Mouse (Mus musculus) embryonic facial prominence, embryonic 13.5 days (tissue): ENCODE results near the gene Olfr67. TPM values are rescaled to one million over a fixed set of nuclear protein-coding genes. Genes with fewer than 3 reads are reported as not detected.
"Not testable (repeated sequence)": the region's sequence is repeated elsewhere in the genome, so short reads cannot be mapped to it uniquely, and the experiment has no call there.

ENCODE experiments used
- ATAC-seq: fragments of 200-750 bp; cut with Nextera tagmentation; 2 replicates; pipeline ENCODE4 v1.8.0; 2017; ENCODE audit warnings: low read depth; ENCODE audit not compliant: insufficient number of reproducible peaks, insufficient read depth, low FRiP score, low TSS enrichment
- H3K27ac ChIP-seq: fragments of 300-500 bp; sonication (generic); 2 replicates; pipeline ENCODE4 v1.5.1; 2015; ENCODE audit warnings: moderate library complexity, mild to moderate bottlenecking, inconsistent platforms
- H3K27me3 ChIP-seq: fragments of 300-500 bp; sonication (generic); 2 replicates; pipeline ENCODE4 v1.6.1; 2015; ENCODE audit warnings: mild to moderate bottlenecking, inconsistent platforms
- H3K36me3 ChIP-seq: fragments of 300-500 bp; sonication (generic); 2 replicates; pipeline ENCODE4 v1.6.1; 2015; ENCODE audit warnings: mild to moderate bottlenecking, inconsistent platforms
- H3K4me1 ChIP-seq: fragments of 300-500 bp; sonication (generic); 2 replicates; pipeline ENCODE4 v1.6.1; 2015; ENCODE audit warnings: inconsistent platforms
- H3K4me2 ChIP-seq: fragments of 300-500 bp; sonication (generic); 2 replicates; pipeline ENCODE4 v1.6.1; 2015; ENCODE audit warnings: moderate library complexity, mild to moderate bottlenecking, inconsistent platforms
- H3K4me3 ChIP-seq: fragments of 300-500 bp; sonication (generic); 2 replicates; pipeline ENCODE4 v1.5.1; 2015; ENCODE audit warnings: mild to moderate bottlenecking, inconsistent platforms
- H3K9ac ChIP-seq: fragments of 300-500 bp; sonication (generic); 2 replicates; pipeline ENCODE4 v1.6.1; 2015; ENCODE audit warnings: mild to moderate bottlenecking, inconsistent platforms
- H3K9me3 ChIP-seq: fragments of 300-500 bp; sonication (generic); 2 replicates; pipeline ENCODE4 v1.6.1; 2016; ENCODE audit warnings: inconsistent platforms
- WGBS: fragments of 180-500 bp; shearing (Covaris S2); methylation state at CpG from one replicate; pipeline ENCODE4 v1.1.7; 2015; ENCODE audit warnings: mixed read lengths; 5-methylcytosine and 5-hydroxymethylcytosine counted together
- polyA plus RNA-seq: library from polyadenylated mRNA; unstranded; fragments of >200 nt; fragmentation: Nextera tagmentation; extraction: Ambion mirVana; gene quantifications from 2 replicates; pipeline ENCODE4 v1.2.1, GENCODE M21; 2015

Gene Olfr67
- polyA plus RNA-seq, 1 experiment from 2014 or later: not detected

DNA sequence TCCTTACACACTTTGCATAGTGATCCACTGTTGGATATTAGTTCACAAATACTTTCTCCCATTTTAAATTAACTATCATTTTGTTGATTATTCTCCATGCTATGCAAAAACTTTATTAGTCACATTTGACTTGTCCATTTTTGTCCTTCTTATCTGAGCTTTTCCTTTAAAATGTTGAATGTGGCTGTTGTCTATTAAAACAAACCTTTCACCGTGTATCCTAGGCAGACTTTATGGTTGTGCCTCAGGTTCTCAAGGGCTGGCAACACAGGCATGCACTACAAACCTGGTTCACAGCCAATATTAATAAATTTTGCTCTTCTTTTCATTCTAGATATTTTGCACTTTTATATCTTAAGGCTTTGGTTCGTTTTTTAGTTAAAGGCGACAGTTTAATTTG, 19.1 kb upstream of the Olfr67 start:
- no peak overlapping the region for H3K4me2 ChIP-seq
- no peak overlapping the region for H3K27ac ChIP-seq
- H3K4me1 ChIP-seq: no peaks in the 10 kb centered on the region
- ATAC-seq: no peak
- no peaks in the 10 kb centered on the region for H3K27me3 ChIP-seq
- H3K9ac ChIP-seq: no peak overlapping the region
- WGBS: 76% methylated on average over 3 of the region's 3 CpGs
- no peaks in the 10 kb centered on the region for H3K9me3 ChIP-seq
- H3K36me3 ChIP-seq: no peaks in the 10 kb centered on the region
- no peak overlapping the region for H3K4me3 ChIP-seq

DNA sequence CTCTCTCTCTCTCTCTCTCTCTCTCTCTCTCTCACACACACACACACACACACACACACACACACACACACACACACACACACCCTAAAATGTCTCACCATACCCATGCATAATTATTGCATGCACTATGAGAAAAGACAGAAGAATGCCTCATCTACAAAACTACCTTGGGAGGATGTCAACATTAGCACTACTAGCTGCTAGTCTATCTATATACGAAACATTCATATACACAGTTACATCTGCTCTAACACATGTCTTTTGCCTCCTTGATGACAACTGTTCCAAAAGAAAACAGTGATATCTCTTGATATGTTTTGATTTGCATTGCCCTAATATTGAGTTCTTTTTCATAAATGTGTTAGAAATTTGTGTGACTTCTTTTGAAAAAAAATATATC, 18.7 kb upstream of the Olfr67 start:
- no peak for ATAC-seq

DNA sequence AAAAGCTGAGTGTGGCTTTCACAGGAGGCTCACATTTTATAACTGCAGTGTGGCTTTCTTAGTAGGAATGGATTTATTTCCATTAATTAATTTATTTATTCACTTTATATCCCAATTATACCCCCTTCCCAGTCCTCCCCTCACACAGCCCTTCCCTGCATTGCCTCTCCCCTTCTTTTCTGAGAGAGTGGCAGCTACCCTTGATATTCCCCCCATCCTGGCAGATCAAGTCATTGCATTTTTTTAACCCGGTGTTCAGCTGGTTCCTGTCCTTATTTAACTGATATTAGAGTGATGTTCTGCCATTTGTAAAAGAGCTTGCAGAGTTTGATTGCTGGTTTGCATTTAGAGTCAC, 18.2 kb upstream of the Olfr67 start:
- Histone ChIP-seq H3K36me3 (no peaks in the 10 kb centered on the region), H3K27me3 (no peaks in the 10 kb centered on the region), H3K4me2 (no peak overlapping the region), H3K9ac (no peak overlapping the region), H3K9me3 (no peaks in the 10 kb centered on the region), H3K4me3 (no peak overlapping the region), H3K4me1 (no peaks in the 10 kb centered on the region), H3K27ac (no peak overlapping the region)
- ATAC-seq: no peak
- 59% methylated on average over 1 of the region's 1 CpGs for WGBS

More for the DNA sequence above, 18.7 kb upstream of the Olfr67 start:
- Histone ChIP-seq H3K36me3 (no peaks in the 10 kb centered on the region), H3K9ac (no peak overlapping the region), H3K4me3 (no peak overlapping the region), H3K4me2 (no peak overlapping the region), H3K9me3 (no peaks in the 10 kb centered on the region), H3K27ac (no peak overlapping the region), H3K4me1 (no peaks in the 10 kb centered on the region), H3K27me3 (no peaks in the 10 kb centered on the region)
- WGBS: 88% methylated on average over 1 of the region's 1 CpGs

DNA sequence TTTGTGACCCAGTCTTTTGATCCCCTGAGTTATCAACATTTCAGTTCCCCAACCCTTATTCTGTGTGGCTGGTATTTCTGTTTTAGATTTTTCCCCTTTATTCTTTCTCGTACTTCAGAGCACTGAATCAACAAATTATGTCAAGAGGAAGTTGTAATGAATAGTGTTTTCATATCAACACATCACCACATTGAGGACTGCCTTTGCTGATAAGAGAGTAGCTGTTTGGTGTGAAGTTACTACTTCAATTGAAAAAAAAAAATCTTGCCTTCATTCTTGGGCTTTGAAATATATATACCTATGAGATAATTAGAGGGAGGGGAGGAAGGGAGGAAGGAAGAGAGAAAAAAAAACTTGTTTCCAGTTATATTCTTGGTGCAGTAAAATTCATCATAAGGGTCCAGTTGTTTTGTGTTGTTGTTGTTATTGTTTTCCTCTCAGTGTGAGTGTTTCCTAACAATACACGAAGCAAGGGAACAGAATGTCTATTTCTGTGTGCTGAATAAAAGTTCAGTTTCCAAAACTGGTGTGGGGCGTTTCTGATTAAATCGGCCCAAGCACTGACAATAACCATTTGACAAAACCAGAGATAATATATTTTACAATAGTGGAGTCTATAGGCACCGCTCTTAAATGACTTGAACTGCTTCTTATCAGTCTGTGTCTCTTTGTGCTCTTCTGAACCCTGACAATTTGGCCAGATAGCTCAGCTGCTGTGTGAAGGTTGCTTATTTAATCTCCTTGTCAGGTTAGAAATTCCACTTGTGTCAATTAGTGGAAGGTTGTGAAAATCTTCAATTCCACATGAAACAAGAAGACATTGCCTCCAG, 17.6 kb upstream of the Olfr67 start:
- H3K27me3 ChIP-seq: no peaks in the 10 kb centered on the region
- no peak overlapping the region for H3K27ac ChIP-seq
- H3K4me2 ChIP-seq: no peak overlapping the region
- H3K4me3 ChIP-seq: no peak overlapping the region
- no peaks in the 10 kb centered on the region for H3K36me3 ChIP-seq
- 70% methylated on average over 5 of the region's 5 CpGs for WGBS
- no peak for ATAC-seq
- no peaks in the 10 kb centered on the region for H3K4me1 ChIP-seq
- no peak overlapping the region for H3K9ac ChIP-seq
- H3K9me3 ChIP-seq: no peaks in the 10 kb centered on the region

DNA sequence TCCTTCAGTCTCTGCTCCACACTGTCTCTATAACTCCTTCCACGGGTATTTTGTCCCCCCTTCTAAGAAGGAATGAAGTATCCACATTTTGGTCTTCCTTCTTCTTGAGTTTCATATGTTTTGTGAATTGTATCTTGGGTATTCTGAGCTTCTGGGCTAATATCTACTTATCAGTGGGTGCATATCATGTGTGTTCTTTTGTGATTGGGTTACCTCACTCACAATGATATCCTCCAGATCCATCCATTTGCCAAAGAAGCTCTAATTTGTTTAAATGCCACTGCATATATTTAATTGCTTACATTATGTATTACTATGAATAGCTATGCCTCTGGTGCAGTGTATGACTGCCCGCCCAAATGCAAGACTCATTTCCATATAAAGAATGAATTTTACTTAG, 16.5 kb upstream of the Olfr67 start:
- not testable (repeated sequence) for H3K27ac ChIP-seq, H3K4me1 ChIP-seq, ATAC-seq, H3K4me2 ChIP-seq, H3K9ac ChIP-seq, H3K36me3 ChIP-seq, H3K9me3 ChIP-seq, H3K27me3 ChIP-seq, H3K4me3 ChIP-seq
- WGBS: 68% methylated on average over 2 of the region's 2 CpGs

DNA sequence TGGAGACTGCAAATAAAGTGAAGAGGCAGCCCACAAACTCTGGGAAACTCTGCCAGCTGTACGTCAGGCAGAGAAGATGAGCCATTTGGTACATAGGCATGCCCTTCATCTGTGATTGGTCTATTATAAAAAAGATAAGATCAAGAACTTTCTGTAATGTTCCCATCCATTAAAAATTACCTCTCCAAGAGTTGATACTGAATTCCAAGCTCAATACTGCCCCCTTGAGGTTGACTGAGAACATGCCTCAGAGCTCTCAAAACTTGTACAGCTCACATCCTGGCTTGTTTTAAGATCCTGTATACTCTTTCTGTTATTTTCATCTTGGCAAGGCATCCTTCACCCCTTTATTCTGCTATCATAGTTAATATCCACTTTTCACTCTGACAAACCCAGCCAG, 15.2 kb upstream of the Olfr67 start:
- no peaks in the 10 kb centered on the region for H3K27me3 ChIP-seq
- no peak overlapping the region for H3K4me3 ChIP-seq
- no peak overlapping the region for H3K27ac ChIP-seq
- ATAC-seq: no peak
- no peak overlapping the region for H3K9ac ChIP-seq
- no peak overlapping the region for H3K4me2 ChIP-seq
- WGBS: 53% methylated on average over 1 of the region's 1 CpGs
- H3K4me1 ChIP-seq: no peaks in the 10 kb centered on the region
- no peaks in the 10 kb centered on the region for H3K36me3 ChIP-seq
- H3K9me3 ChIP-seq: no peaks in the 10 kb centered on the region

DNA sequence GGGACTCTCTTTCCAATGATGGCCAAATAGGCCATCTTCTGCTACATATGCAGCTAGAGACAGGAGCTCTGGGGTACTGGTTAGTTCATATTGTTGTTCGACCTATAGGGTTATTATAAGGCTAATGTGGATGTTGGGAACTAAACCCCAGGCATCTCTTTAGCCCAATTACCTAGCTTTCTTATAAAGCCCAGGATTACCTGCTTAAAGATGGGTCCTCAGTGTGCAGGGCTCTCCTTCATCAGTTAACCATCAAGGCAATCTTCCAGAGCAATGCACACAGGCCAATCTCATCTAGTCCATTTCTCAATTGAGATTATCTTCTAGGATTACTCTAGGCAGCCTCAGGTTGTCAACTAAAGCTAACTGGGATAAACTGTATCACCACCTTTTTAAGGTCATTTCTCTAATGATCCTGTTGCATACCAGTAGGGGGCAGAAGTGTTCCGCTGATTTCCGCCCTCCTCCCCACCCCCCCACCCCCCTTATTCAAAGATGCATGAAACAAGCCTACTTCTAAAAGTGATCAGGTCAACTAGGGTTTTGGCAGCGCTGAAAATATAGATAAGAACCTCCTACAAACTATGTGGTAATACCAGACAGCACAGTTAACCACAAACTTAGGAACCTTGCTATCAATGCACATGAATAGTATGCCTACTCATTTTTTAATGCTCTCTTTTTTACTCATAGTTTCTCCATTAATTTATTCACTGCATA, 1.2 kb upstream of the Olfr67 start:
- H3K4me3 ChIP-seq: no peak overlapping the region
- H3K27ac ChIP-seq: no peak overlapping the region
- no peaks in the 10 kb centered on the region for H3K27me3 ChIP-seq
- H3K36me3 ChIP-seq: no peaks in the 10 kb centered on the region
- H3K9ac ChIP-seq: no peak overlapping the region
- no peaks in the 10 kb centered on the region for H3K9me3 ChIP-seq
- H3K4me1 ChIP-seq: no peaks in the 10 kb centered on the region
- WGBS: 26% methylated on average over 4 of the region's 4 CpGs
- ATAC-seq: no peak
- H3K4me2 ChIP-seq: no peak overlapping the region

DNA sequence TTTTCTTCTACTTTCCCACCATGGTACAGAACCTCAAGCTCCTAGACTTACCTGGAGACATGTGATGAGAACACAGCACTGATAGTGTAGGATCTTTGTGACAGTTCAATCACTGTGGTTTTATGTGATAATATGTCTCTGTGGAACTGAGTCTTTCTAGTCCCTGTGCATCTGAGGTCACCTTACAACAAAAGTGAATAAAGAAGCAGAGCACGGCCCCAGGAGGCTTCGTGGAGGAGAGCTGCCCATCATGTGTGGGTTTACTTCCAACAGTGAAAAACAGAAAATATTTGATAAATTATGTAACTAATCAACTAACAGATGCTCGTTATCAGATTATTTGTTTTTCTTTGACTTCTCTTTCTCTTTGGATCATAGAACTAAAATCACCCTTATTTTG, 12.0 kb downstream of the Olfr67 start, which contains the start of gene Olfr68:
TSS of gene Olfr68 (minus strand) at position 101 of the 400 bp plus-strand sequence.
- Histone ChIP-seq H3K4me2 (no peak within 1 kb of the TSS), H3K9me3 (no peaks in the 10 kb centered on the region), H3K9ac (no peak within 1 kb of the TSS), H3K27me3 (no peaks in the 10 kb centered on the region), H3K27ac (no peak within 1 kb of the TSS), H3K36me3 (no peaks in the 10 kb centered on the region), H3K4me3 (no peak within 1 kb of the TSS), H3K4me1 (no peaks in the 10 kb centered on the region)
- 79% methylated on average over 3 of the region's 3 CpGs for WGBS
- ATAC-seq: no peak

DNA sequence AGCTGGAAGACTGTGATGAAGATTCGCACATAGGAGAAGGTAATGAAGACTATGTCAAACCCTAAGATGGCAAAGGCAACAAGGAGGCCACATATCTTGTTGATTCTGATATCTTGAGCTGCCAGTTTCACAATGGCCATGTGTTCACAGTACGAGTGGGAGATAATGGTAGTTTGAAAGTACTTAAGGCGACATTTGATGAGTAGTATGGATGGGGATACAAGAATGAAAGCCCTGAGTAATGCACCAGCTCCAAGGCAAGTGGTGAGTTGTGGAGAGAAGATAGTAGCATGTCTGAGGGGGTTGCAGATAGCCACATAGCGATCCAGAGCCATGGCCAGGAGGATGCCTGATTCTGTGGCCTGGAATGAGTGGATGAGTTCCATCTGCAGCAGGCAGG, 14.0 kb downstream of the Olfr67 start:
- whole genome bisulfite sequencing: 74% methylated on average over 4 of the region's 4 CpGs

DNA sequence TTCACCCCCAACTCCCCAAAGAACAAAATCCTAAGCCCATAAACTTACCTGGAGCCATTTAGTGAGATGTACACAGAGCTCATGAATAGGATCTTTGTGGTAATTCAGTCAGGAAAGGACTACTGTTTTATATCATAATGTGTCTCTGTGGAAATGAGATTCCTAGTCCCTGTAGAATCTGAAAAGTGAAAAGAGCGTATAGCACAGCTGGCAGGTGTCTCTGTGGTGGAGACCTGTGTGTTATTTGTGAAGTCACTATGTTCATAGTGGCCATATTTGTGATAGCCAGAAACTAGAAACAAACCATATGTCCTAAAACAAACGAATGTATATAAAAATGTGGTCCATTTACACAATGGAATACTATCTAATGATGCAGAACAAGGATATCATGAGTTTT, 20.1 kb downstream of the Olfr67 start, which contains the start of gene Olfr69:
TSS of gene Olfr69 (minus strand) at position 101 of the 400 bp plus-strand sequence.
- no peak within 1 kb of the TSS for H3K4me3 ChIP-seq
- H3K36me3 ChIP-seq: no peaks in the 10 kb centered on the region
- WGBS: 71% methylated on average over 2 of the region's 2 CpGs
- H3K4me2 ChIP-seq: no peak within 1 kb of the TSS
- no peak within 1 kb of the TSS for H3K27ac ChIP-seq
- H3K27me3 ChIP-seq: no peaks in the 10 kb centered on the region
- H3K4me1 ChIP-seq: no peaks in the 10 kb centered on the region
- ATAC-seq: no peak
- H3K9ac ChIP-seq: no peak within 1 kb of the TSS
- no peaks in the 10 kb centered on the region for H3K9me3 ChIP-seq

More for the DNA sequence above, 14.0 kb downstream of the Olfr67 start:
- H3K27me3 ChIP-seq, H3K9me3 ChIP-seq, H3K4me2 ChIP-seq, H3K9ac ChIP-seq, H3K27ac ChIP-seq, ATAC-seq, H3K36me3 ChIP-seq, H3K4me1 ChIP-seq, H3K4me3 ChIP-seq: not testable (repeated sequence)

DNA sequence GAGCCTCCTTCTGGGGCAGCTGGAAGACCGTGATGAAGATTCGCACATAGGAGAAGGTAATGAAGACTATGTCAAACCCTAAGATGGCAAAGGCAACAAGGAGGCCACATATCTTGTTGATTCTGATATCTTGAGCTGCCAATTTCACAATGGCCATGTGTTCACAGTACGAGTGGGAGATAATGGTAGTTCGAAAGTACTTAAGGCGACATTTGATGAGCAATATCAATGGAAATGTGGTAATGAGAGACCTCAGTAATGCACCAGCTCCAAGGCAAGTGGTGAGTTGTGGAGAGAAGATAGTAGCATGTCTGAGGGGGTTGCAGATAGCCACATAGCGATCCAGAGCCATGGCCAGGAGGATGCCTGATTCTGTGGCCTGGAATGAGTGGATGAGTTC, 23.9 kb downstream of the Olfr67 start:
- H3K36me3 ChIP-seq, H3K9ac ChIP-seq, H3K4me1 ChIP-seq, H3K4me3 ChIP-seq, H3K4me2 ChIP-seq, H3K27me3 ChIP-seq, H3K27ac ChIP-seq, H3K9me3 ChIP-seq, ATAC-seq: not testable (repeated sequence)
- 81% methylated on average over 6 of the region's 6 CpGs for WGBS

DNA sequence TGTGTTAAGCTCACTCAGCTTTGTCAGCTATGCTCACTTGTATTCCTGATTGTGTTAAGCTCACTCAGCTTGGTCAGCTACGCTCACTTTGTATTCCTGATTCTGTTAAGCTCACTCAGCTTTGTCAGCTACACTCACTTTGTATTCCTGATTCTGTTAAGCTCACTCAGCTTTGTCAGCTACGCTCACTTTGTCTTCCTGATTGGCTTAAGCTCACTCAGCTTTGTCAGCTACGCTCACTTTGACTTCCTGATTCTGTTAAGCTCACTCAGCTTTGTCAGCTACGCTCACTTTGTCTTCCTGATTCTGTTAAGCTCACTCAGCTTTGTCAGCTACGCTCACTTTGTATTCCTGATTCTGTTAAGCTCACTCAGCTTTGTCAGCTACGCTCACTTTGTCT, 29.4 kb downstream of the Olfr67 start:
- not testable (repeated sequence) for ATAC-seq, H3K36me3 ChIP-seq, H3K4me2 ChIP-seq, H3K9ac ChIP-seq, H3K9me3 ChIP-seq, H3K27me3 ChIP-seq, H3K27ac ChIP-seq, H3K4me1 ChIP-seq, H3K4me3 ChIP-seq
- WGBS: 86% methylated on average over 6 of the region's 6 CpGs
